Mouse (Mus musculus) heart, embryonic 10.5 days (tissue): ENCODE measurements around the gene Dgkg. TPM values are rescaled to one million over a fixed set of nuclear protein-coding genes. Genes with fewer than 3 reads are reported as not detected.

Experiments
- DNase-seq: peaks from one replicate; pipeline ENCODE4 v3.0.0-alpha.2; 2017; ENCODE audit warnings: low spot score
- H3K27ac ChIP-seq: fragments of 300-500 bp; sonication (generic); 2 replicates; pipeline ENCODE4 v1.5.1; 2016; ENCODE audit warnings: mild to moderate bottlenecking
- H3K27me3 ChIP-seq: fragments of 300-500 bp; sonication (generic); 2 replicates; pipeline ENCODE4 v1.6.1; 2016; ENCODE audit warnings: mild to moderate bottlenecking; ENCODE audit not compliant: poor library complexity, insufficient read depth, severe bottlenecking
- H3K36me3 ChIP-seq: fragments of 300-500 bp; sonication (generic); 2 replicates; pipeline ENCODE4 v1.6.1; 2016; ENCODE audit warnings: mild to moderate bottlenecking, moderate library complexity
- H3K4me1 ChIP-seq: fragments of 300-500 bp; sonication (generic); 2 replicates; pipeline ENCODE4 v1.6.1; 2016; ENCODE audit warnings: mild to moderate bottlenecking
- H3K4me3 ChIP-seq: fragments of 300-500 bp; sonication (generic); 2 replicates; pipeline ENCODE4 v1.5.1; 2016; ENCODE audit warnings: mild to moderate bottlenecking, moderate library complexity
- H3K9me3 ChIP-seq: fragments of 300-500 bp; sonication (generic); 2 replicates; pipeline ENCODE4 v1.6.1; 2016; ENCODE audit warnings: mild to moderate bottlenecking, moderate library complexity
- whole genome bisulfite sequencing: fragments of 180-500 bp; shearing (Covaris S2); methylation state at CpG from one replicate; pipeline ENCODE4 v1.1.7; 2016; 5-methylcytosine and 5-hydroxymethylcytosine counted together
- polyA plus RNA-seq: library from polyadenylated mRNA; unstranded; fragments of >200 nt; fragmentation: Nextera tagmentation; extraction: Ambion mirVana; gene quantifications from 2 replicates; pipeline ENCODE4 v1.2.1, GENCODE M21; 2016

Gene Dgkg
- polyA plus RNA-seq, 1 experiment from 2014 or later, result 0.49 TPM

GRCm38 (mm10) chr16:22578883-22579282 lies 78.1 kb downstream of the Dgkg start:
- 84% methylated on average over 10 of the region's 10 CpGs for WGBS

GRCm38 (mm10) chr16:22577656-22578055 lies 79.4 kb downstream of the Dgkg start:
- no peaks in the 10 kb centered on the region for H3K9me3 ChIP-seq
- H3K27ac ChIP-seq, result no peak overlapping the region
- peaks cover 12% of the 10 kb centered on the region for H3K27me3 ChIP-seq
- H3K4me1 ChIP-seq, result peaks cover 4% of the 10 kb centered on the region
- no peaks in the 10 kb centered on the region for H3K36me3 ChIP-seq
- H3K4me3 ChIP-seq, result no peak overlapping the region
- DNase-seq, result no peak
- 42% methylated on average over 8 of the region's 8 CpGs for WGBS

More at GRCm38 (mm10) chr16:22578883-22579282, 78.1 kb downstream of the Dgkg start:
- no peaks in the 10 kb centered on the region for H3K36me3 ChIP-seq
- H3K27ac ChIP-seq, result no peak overlapping the region
- H3K9me3 ChIP-seq, result no peaks in the 10 kb centered on the region
- DNase-seq, result no peak
- peaks cover 3% of the 10 kb centered on the region; the same call in 1 of the 2 replicates for H3K27me3 ChIP-seq
- peaks cover 3% of the 10 kb centered on the region for H3K4me1 ChIP-seq
- H3K4me3 ChIP-seq, result no peak overlapping the region

- Histone ChIP-seq H3K4me1 (peaks cover 4% of the 10 kb centered on the region), H3K27ac (no peak overlapping the region), H3K27me3 (peaks cover 23% of the 10 kb centered on the region), H3K36me3 (no peaks in the 10 kb centered on the region), H3K9me3 (no peaks in the 10 kb centered on the region), H3K4me3 (no peak overlapping the region)
- 61% methylated on average over 7 of the region's 7 CpGs for WGBS
- no peak for DNase-seq
Measured at GRCm38 (mm10) chr16:22574164-22574563, 82.9 kb downstream of the Dgkg start.

GRCm38 (mm10) chr16:22572641-22573341 lies 84.2 kb downstream of the Dgkg start:
- Histone ChIP-seq H3K4me1 (peaks cover 4% of the 10 kb centered on the region), H3K9me3 (no peaks in the 10 kb centered on the region), H3K27me3 (peaks cover 23% of the 10 kb centered on the region), H3K4me3 (no peak overlapping the region), H3K27ac (no peak overlapping the region), H3K36me3 (no peaks in the 10 kb centered on the region)
- 31% methylated on average over 21 of the region's 21 CpGs for WGBS
- no peak for DNase-seq

- peak overlapping the region; percentile 74; the same call in 1 of the 2 replicates for H3K27ac ChIP-seq
- no peak overlapping the region for H3K4me3 ChIP-seq
- no peaks in the 10 kb centered on the region for H3K9me3 ChIP-seq
- 45% methylated on average over 3 of the region's 3 CpGs for WGBS
- H3K36me3 ChIP-seq, result no peaks in the 10 kb centered on the region
- no peaks in the 10 kb centered on the region for H3K27me3 ChIP-seq
- H3K4me1 ChIP-seq, result 0 out of 2 replicates have a peak, but pooled peaks cover 6% of the 10 kb centered on the region
- DNase-seq, result no peak
Measured at GRCm38 (mm10) chr16:22564907-22565272, 92.1 kb downstream of the Dgkg start.

GRCm38 (mm10) chr16:22564259-22564906 lies 92.6 kb downstream of the Dgkg start:
- peak overlapping the region; percentile 74 for H3K27ac ChIP-seq

GRCm38 (mm10) chr16:22563594-22563993 lies 93.4 kb downstream of the Dgkg start:
- DNase-seq, result no peak
- 0 out of 2 replicates have a peak, but pooled peaks cover 6% of the 10 kb centered on the region for H3K4me1 ChIP-seq
- peak overlapping the region; percentile 74 for H3K27ac ChIP-seq
- H3K4me3 ChIP-seq, result no peak overlapping the region
- H3K9me3 ChIP-seq, result no peaks in the 10 kb centered on the region
- no peaks in the 10 kb centered on the region for H3K27me3 ChIP-seq
- no peaks in the 10 kb centered on the region for H3K36me3 ChIP-seq

More at GRCm38 (mm10) chr16:22564259-22564906, 92.6 kb downstream of the Dgkg start:
- peak overlapping the region; percentile 31; the same call in 1 of the 2 replicates for H3K4me3 ChIP-seq
- 0 out of 2 replicates have a peak, but pooled peaks cover 6% of the 10 kb centered on the region for H3K4me1 ChIP-seq
- no peaks in the 10 kb centered on the region for H3K9me3 ChIP-seq
- no peaks in the 10 kb centered on the region for H3K36me3 ChIP-seq
- no peaks in the 10 kb centered on the region for H3K27me3 ChIP-seq
- DNase-seq, result peak; percentile 90
- WGBS, result 30% methylated on average over 14 of the region's 14 CpGs

GRCm38 (mm10) chr16:22554996-22555395 lies 102.0 kb downstream of the Dgkg start:
- Histone ChIP-seq H3K27me3 (no peaks in the 10 kb centered on the region), H3K4me3 (no peak overlapping the region), H3K36me3 (no peaks in the 10 kb centered on the region), H3K4me1 (peaks cover 35% of the 10 kb centered on the region), H3K9me3 (no peaks in the 10 kb centered on the region), H3K27ac (no peak overlapping the region)
- no peak for DNase-seq
- 49% methylated on average over 2 of the region's 2 CpGs for WGBS

- H3K9me3 ChIP-seq, result no peaks in the 10 kb centered on the region
- no peaks in the 10 kb centered on the region for H3K27me3 ChIP-seq
- no peaks in the 10 kb centered on the region for H3K36me3 ChIP-seq
- WGBS, result 30% methylated on average over 9 of the region's 9 CpGs
- peaks cover 57% of the 10 kb centered on the region for H3K4me1 ChIP-seq
- no peak for DNase-seq
- no peak overlapping the region for H3K4me3 ChIP-seq
- H3K27ac ChIP-seq, result peak overlapping the region; percentile 36; the same call in 1 of the 2 replicates
Measured at GRCm38 (mm10) chr16:22552351-22552750, 104.7 kb downstream of the Dgkg start.

GRCm38 (mm10) chr16:22551231-22552000 lies 105.6 kb downstream of the Dgkg start:
- Histone ChIP-seq H3K27ac (peak overlapping the region; percentile 56; the same call in 1 of the 2 replicates), H3K9me3 (no peaks in the 10 kb centered on the region), H3K4me3 (no peak overlapping the region), H3K27me3 (no peaks in the 10 kb centered on the region), H3K4me1 (peaks cover 57% of the 10 kb centered on the region), H3K36me3 (no peaks in the 10 kb centered on the region)
- 19% methylated on average over 11 of the region's 11 CpGs for WGBS
- DNase-seq, result no peak

GRCm38 (mm10) chr16:22549346-22549745 lies 107.7 kb downstream of the Dgkg start:
- no peaks in the 10 kb centered on the region for H3K36me3 ChIP-seq
- peaks cover 69% of the 10 kb centered on the region for H3K4me1 ChIP-seq
- peak overlapping the region; percentile 63 for H3K4me3 ChIP-seq
- peak overlapping the region; percentile 94 for H3K27ac ChIP-seq
- H3K27me3 ChIP-seq, result no peaks in the 10 kb centered on the region
- no peaks in the 10 kb centered on the region for H3K9me3 ChIP-seq
- no peak for DNase-seq
- 46% methylated on average over 5 of the region's 5 CpGs for WGBS

- Histone ChIP-seq H3K27me3 (no peaks in the 10 kb centered on the region), H3K9me3 (no peaks in the 10 kb centered on the region), H3K4me3 (peak overlapping the region; percentile 63), H3K4me1 (peaks cover 66% of the 10 kb centered on the region), H3K36me3 (no peaks in the 10 kb centered on the region), H3K27ac (peak overlapping the region; percentile 94)
- 6% methylated on average over 26 of the region's 26 CpGs for WGBS
- DNase-seq, result peak; percentile 92
Measured at GRCm38 (mm10) chr16:22548167-22549080, 108.6 kb downstream of the Dgkg start.
